Mouse (Mus musculus) left cerebral cortex, adult 18-20 months (tissue): ENCODE results near the gene Zfp365. TPM values are rescaled to one million over a fixed set of nuclear protein-coding genes. Genes with fewer than 3 reads are reported as not detected.
A peak's percentile ranks its signal among the peaks of the same experiment; 100 is the strongest.

Experiments used
- DNase-seq, 2 experiments: peaks; one replicate each; pipeline ENCODE4 v3.0.0; 2021 to 2022; ENCODE audit warnings: low spot score in 2 of 2, mixed read lengths in 1 of 2
- long read RNA-seq, 2 experiments: library from polyadenylated mRNA; stranded (forward); transcript quantifications; one replicate each; pipeline ENCODE4 v2.0.0; 2021
- total RNA-seq, 2 experiments: library from RNA; stranded (reverse); gene quantifications; 2 replicates each; pipeline ENCODE4 v1.2.3; 2021

Gene Zfp365
- 100 to 1,000 TPM; 431 to 445 TPM for total RNA-seq
- long read RNA-seq, experiment 1, full-length matches to known transcripts = 623 of 711 reads
- long read RNA-seq, experiment 1, partial matches to known transcripts = 27 of 711 reads
- long read RNA-seq, experiment 1, other reads (novel, unspliced or antisense) = 61 of 711 reads
- long read RNA-seq, experiment 2, full-length matches to known transcripts = 370 of 439 reads
- long read RNA-seq, experiment 2, partial matches to known transcripts = 21 of 439 reads
- long read RNA-seq, experiment 2, other reads (novel, unspliced or antisense) = 48 of 439 reads

GRCm38 (mm10) chr10:67912337-67912776 is at the start of gene Zfp365:
Gene Zfp365 (minus strand): TSS chr10:67912662.
- DNase-seq = peak; percentile 85 to 88

DNA sequence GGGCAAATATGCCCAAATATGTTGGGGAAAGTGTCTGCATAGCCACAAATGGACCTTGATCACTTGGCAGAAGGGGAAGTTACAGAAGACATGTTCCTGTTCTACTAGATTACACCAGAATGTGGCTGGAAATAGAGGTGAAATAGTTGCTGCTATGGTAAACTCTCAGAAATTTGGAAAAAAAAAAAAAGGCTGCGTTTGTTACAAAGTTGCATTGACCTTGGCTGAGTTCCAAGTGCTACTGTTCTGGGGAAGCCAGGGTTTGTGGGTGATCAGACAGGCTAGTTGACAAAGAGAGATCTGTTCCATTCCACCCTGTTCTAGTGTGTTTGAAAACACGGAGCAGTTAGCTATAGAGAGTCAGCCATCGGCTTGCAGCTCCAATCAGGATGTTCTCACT is 47.5 kb upstream of the Zfp365 start:
- DNase-seq = no peak

DNA sequence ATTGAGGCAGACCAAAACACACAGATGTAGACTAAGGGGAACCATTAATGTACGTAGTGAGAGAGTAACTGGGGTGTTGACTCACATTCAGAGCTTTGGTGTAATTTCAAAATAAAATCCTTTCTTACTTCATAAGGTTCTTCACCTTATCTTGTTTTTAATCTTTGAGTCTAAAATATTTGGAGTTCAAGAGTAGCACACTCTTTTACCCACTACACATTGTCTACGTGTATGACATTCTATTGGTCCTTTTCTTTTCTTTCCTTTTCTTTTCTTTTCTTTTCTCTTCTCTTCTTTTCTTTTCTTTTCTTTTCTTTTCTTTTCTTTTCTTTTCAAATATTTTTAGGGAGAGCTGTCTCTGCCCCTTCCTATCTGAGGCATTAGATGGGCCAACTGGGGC is 43.5 kb upstream of the Zfp365 start:
- DNase-seq = no peak

DNA sequence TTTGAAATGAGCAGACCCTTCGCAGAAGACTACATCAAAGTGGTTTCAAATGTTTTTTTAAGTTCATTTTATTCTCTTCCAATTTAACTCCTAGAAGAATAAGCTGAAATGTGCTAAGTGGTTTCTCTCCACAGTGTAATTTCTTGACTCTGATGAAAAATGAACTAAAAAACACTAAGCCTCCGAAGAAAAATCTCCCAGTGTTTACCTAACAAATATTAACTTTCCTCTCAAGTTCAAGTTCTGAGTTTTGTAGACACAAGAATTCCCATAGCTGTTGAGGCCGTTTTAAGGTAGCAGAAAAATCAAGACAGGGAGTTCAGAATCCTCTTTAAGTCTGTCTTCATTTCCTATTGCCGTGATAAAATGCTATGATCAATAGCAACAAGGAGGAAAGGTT is 39.2 kb upstream of the Zfp365 start:
- DNase-seq = no peak

DNA sequence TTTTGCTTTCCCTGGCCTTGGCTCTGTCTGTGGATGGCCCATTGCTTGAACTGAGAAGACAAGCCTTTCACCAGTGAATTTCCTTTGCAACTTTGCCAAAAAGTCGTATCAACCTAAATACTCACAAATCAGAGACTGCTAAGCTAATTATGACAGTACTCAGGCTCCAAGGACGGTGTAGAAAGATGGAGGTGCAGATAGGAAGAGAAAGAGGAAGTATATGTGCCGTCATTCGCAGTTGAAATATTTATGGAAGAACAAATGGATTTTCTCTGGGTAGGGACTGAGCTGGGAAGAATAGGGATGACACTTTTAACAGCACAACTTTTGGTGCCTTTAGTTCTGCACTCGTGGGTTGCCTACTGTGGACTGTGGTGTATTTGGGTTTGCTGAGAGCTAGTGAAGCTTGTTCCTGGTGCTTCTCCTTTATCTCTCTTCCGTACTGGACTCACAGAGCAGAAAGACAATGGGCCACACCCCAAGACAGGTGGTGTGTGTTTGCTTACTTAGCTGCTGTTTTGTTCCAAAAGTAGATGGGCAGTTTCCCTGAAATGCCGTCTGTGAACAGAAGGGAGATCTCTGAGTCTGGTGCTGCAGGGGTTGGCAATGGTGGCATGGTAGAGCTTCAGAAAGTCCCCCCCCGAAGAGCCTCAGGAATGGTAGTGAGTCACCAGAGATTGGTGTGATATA is 37.7 kb upstream of the Zfp365 start:
- no peak for DNase-seq

- DNase-seq = no peak
These were observed 31.1 kb upstream of the Zfp365 start for GRCm38 (mm10) chr10:67943513-67943912.

GRCm38 (mm10) chr10:67939546-67939945 is 27.1 kb upstream of the Zfp365 start:
- peak; percentile 14 to 26 for DNase-seq

- no peak for DNase-seq
These were observed 25.3 kb upstream of the Zfp365 start for GRCm38 (mm10) chr10:67937775-67938174.

GRCm38 (mm10) chr10:67936944-67937343 is 24.5 kb upstream of the Zfp365 start:
- no peak for DNase-seq

GRCm38 (mm10) chr10:67932780-67933179 is 20.3 kb upstream of the Zfp365 start:
- no peak for DNase-seq

DNA sequence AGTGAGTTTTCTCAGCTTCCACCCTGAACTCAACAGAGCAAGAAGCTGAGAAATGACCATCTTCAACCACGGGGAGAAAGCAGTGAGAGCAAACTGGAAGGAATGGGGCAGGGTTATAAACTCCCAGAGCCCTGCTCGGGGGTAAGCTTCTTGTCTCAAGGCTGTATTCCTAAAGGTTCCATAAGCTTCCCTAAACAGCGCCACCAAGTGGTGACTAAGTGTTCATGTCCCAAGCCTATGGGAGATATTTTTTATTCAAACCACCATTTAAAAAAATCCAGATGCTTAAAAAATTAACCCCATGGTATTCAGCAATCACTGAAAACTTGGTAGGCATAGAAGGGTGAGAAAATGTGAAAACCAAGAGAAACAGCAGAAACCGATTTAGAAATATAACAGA is 18.9 kb upstream of the Zfp365 start:
- DNase-seq = no peak

- no peak for DNase-seq
These were observed 16.1 kb upstream of the Zfp365 start for GRCm38 (mm10) chr10:67928584-67928983.

DNA sequence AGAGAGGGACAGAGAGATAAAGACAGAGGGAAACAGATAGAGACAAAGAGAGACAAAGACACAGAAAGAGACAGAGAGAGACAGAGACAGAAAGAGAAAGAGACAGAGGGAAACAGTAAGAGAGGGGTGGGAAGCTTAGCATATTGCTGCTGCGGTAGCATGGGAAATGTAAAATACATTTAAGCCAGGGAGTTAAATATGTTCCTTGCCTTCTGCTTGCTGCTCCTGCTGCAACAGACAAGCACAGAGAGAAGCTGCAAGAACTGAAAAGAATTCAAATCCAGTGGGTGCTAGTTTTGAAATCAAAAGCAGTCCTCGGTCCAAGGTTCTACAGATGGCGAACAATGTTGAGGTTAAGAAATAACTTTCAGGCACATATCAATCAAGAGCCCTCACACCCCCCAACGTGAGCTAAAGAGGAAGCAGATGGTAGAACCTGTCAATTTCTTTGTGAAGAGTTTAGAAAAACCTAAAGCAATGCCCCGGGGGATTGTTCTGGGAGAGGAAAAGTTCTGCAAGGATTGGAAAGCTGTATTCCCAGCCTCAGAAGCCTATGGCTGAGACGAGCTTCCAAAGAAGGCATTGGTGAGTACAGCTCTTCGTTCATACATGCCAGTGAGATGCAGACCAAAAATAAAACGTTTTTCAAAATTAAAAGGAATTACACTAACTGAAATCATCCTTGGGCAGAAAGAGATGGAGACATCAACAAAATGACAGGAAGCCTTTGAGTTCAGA is 15.4 kb upstream of the Zfp365 start:
- no peak for DNase-seq

- DNase-seq = no peak
These were observed 11.6 kb upstream of the Zfp365 start for GRCm38 (mm10) chr10:67924030-67924429.

- DNase-seq = no peak
These were observed 9.3 kb upstream of the Zfp365 start for GRCm38 (mm10) chr10:67921777-67922176.

DNA sequence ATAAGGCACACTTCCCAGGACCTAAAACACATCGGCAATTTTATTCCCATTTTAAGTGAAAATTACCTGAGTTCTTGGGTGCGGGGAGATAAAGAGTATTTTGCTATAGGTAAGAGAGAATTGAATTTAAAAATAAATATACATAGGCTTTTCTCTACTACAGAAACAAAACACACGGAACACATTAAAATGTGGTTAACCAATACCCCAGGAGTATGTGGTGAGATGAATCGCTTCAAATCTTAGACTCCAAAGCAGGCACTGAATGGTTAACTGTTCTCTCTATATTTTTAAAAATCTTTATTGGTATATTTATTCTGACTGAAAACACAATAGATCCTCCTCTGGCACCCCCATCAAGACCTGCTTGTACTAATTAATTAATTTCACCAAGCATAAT is 7.2 kb upstream of the Zfp365 start:
- no peak for DNase-seq

DNA sequence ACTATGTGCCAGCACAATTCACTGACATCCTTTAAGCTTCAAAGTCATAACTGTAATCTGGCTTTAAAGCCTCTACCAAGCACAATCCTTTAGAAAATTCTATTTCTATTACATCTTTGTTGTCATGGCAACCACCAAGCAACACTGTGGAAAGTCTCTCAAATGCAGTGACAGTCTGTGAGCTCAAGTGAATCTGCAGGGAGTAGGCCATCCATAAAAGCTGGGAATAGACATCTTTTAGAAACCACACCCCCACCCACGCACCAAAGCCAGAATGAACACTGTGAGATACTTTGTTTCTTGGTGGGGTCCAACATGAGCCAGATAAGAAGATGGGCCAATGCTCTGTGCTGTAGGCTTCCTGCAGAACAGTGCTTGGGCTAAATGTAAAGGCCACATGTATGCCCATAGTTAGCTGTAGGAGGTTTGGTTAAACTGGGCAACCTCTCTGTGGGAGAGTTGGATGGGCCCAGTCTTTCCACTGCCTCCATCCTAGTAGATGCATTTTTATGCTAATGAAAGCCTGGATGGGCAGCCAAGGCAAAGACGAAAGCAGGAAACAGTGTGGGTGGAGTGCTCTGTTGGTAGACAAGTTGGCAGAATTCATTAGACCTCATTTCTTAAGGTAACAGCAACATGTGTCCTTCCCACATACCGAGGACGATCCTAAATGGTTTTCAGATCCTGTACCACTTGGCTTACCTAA is 5.9 kb upstream of the Zfp365 start:
- peak in 1 of 2 experiments; percentile 44 for DNase-seq

DNA sequence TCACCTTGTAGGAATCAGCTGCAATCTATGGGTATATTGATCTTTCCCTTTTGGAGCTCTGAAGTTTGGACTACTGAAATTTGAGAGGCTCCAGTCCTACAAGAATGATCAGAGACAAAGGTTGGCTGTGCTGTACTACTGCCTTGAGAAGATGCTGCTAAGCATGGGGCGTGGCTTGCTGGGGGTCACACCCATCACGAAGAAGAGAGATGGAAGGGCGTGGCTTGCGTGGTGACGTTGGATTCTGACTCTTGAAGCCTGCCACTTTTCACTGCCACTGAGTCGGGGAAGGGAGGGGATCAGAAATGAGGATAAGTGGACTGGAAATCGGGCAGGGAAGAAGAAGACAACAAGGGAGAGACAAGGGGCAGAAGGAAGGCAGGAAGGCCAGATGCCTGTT is 4.9 kb upstream of the Zfp365 start:
- DNase-seq = no peak

GRCm38 (mm10) chr10:67911447-67912336 is 770 bp downstream of the Zfp365 start:
- no peak for DNase-seq

DNA sequence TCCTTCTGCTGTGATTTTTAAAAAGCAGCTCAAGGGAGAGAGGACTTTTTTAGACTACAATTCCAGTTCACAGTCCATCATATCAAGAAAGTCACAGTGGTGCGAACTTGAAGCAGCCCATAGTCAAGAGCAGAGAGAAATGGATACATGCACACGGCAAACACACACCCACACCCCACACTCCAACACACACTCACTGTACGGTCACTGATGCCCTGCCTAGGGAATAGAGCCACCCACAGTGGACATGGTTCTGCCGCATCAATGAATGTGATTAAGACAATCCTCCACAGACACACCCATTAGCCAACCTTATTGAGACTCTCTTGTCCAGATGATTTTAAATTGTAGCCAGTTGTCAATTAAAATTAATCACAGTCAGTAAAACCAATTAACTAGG is 4.5 kb downstream of the Zfp365 start:
- DNase-seq = no peak
